17 mouse cellular contexts compared by ENCODE assay signal in genomic region chr10:91080540-91080939, GRCm38 (mm10). TPM values are rescaled to one million over a fixed set of nuclear protein-coding genes. Genes with fewer than 3 reads are reported as not detected.
DNase-seq lines count a peak whose midpoint lies in the region; ATAC-seq and TF ChIP-seq lines count a peak whose summit lies in the region.
"Had no signal": no experiment of that assay in that cellular context is flagged by ENCODE, and none has a peak within 500 bp of the region (broad histone marks: within the 10 kb centered on the region; RNA-seq: fewer than 3 reads in every experiment).

No protein-coding gene starts in this region.

- no peak overlapping the region for H3K9ac ChIP-seq in heart, postnatal 0 days (replicated peaks; ENCODE audit: low read depth, low read length)
- no peak overlapping the region for H3K9ac ChIP-seq in embryonic facial prominence, embryonic 15.5 days
- H3K9ac ChIP-seq: neural tube, embryonic 13.5 days had no signal

- no peak overlapping the region for H3K27ac ChIP-seq in heart, postnatal 0 days (ENCODE audit: low read depth)
- no peak overlapping the region for H3K27ac ChIP-seq in embryonic facial prominence, embryonic 15.5 days (replicated peaks)
- H3K27ac ChIP-seq: neural tube, embryonic 13.5 days had no signal

- WGBS in heart, postnatal 0 days = 64% methylated on average over 5 of the region's 5 CpGs
- WGBS in embryonic facial prominence, embryonic 15.5 days = 81% methylated on average over 5 of the region's 5 CpGs

- peak overlapping the region; percentile 3; the same call in 1 of the 2 replicates for H3K4me3 ChIP-seq in heart, postnatal 0 days (ENCODE audit: low read depth, low read length)
- H3K4me3 ChIP-seq in megakaryocyte, embryonic 14.5 days (replicated peaks) = peak overlapping the region; percentile 81
- H3K4me3 ChIP-seq in embryonic facial prominence, embryonic 15.5 days (replicated peaks) = no peak overlapping the region
- H3K4me3 ChIP-seq: neural tube, embryonic 13.5 days had no signal

- TF ChIP-seq EP300 in heart, postnatal 0 days (IDR thresholded peaks at IDR 0.05; ENCODE audit: low read depth) = no peak

- H3K4me2 ChIP-seq in heart, postnatal 0 days (ENCODE audit: low read depth, low read length) = peak overlapping the region; percentile 21; the same call in 1 of the 2 replicates
- 0 out of 2 replicates have a peak overlapping the region, but pooled peaks have one; percentile 21 for H3K4me2 ChIP-seq in embryonic facial prominence, embryonic 15.5 days (replicated peaks)

- no peaks in the 10 kb centered on the region for H3K27me3 ChIP-seq in heart, postnatal 0 days (ENCODE audit: control insufficient read depth, insufficient read depth, low read length)
- H3K27me3 ChIP-seq in megakaryocyte, embryonic 14.5 days (replicated peaks) = no peaks in the 10 kb centered on the region
- no peaks in the 10 kb centered on the region for H3K27me3 ChIP-seq in embryonic facial prominence, embryonic 15.5 days
- H3K27me3 ChIP-seq: neural tube, embryonic 13.5 days had no signal

- DNase-seq in heart, postnatal 0 days (ENCODE audit: low spot score) = no peak
- no peak for DNase-seq in heart, adult 18-20 months
- DNase-seq in right cerebral cortex, postnatal 4 days = no peak
- DNase-seq: adrenal gland, adult 2 months; cerebellum, postnatal 36 days; gastrocnemius, postnatal 10 days; layer of hippocampus, postnatal 36 days; left cerebral cortex, postnatal 4 days; lung, postnatal 14 days; thymus, postnatal 14 days had no signal

- TF ChIP-seq CTCF in heart, postnatal 0 days (IDR thresholded peaks at IDR 0.05; ENCODE audit: low read depth) = no peak

- no peak for ATAC-seq in heart, postnatal 0 days (ENCODE audit: insufficient read depth, low read depth)
- ATAC-seq in megakaryocyte, adult 5-6 weeks (ENCODE audit: poor library complexity, severe bottlenecking) = no peak
- ATAC-seq in embryonic facial prominence, embryonic 15.5 days (ENCODE audit: insufficient number of reproducible peaks, low FRiP score, low TSS enrichment, low read depth) = no peak
- no peak for ATAC-seq in megakaryocyte-erythroid progenitor cell, adult 5-6 weeks (replicated peaks; ENCODE audit: low FRiP score, low TSS enrichment, poor library complexity, severe bottlenecking)
- ATAC-seq: forebrain, embryonic 16.5 days; midbrain, embryonic 16.5 days had no signal

- peaks cover 35% of the 10 kb centered on the region for H3K36me3 ChIP-seq in heart, postnatal 0 days (replicated peaks; ENCODE audit: control insufficient read depth, insufficient read depth, low read length)
- peaks cover 45% of the 10 kb centered on the region for H3K36me3 ChIP-seq in megakaryocyte, embryonic 14.5 days (replicated peaks; ENCODE audit: low read length)
- peaks cover 23% of the 10 kb centered on the region for H3K36me3 ChIP-seq in embryonic facial prominence, embryonic 15.5 days

- H3K4me1 ChIP-seq in heart, postnatal 0 days (ENCODE audit: control insufficient read depth, insufficient read depth) = peaks cover 7% of the 10 kb centered on the region; the same call in 1 of the 2 replicates
- peaks cover 33% of the 10 kb centered on the region for H3K4me1 ChIP-seq in megakaryocyte, embryonic 14.5 days
- H3K4me1 ChIP-seq in embryonic facial prominence, embryonic 15.5 days = peaks cover 10% of the 10 kb centered on the region; the same call in 1 of the 2 replicates

- H3K9me3 ChIP-seq in heart, postnatal 0 days (replicated peaks; ENCODE audit: control insufficient read depth, low read length) = no peaks in the 10 kb centered on the region
- no peaks in the 10 kb centered on the region for H3K9me3 ChIP-seq in megakaryocyte, embryonic 14.5 days
- H3K9me3 ChIP-seq in embryonic facial prominence, embryonic 15.5 days (replicated peaks) = no peaks in the 10 kb centered on the region
- H3K9me3 ChIP-seq: neural tube, embryonic 13.5 days had no signal

RNA-seq across cellular contexts. Expression of gene Apaf1, which starts 2.0 kb away (rescaled TPM):
- total RNA-seq in heart, postnatal 0 days (2014; rRNA removed; ENCODE audit: low replicate concordance) = 21.8 and 31.7 TPM in 2 replicates
- polyA plus RNA-seq in heart, postnatal 0 days (2015; fragmentation: Nextera tagmentation; extraction: Ambion mirVana) = 5.1 and 6.2 TPM in 2 replicates
- 1 to 10 TPM; 5.6 to 6.5 TPM for total RNA-seq in heart, adult 18-20 months (2021)
- polyA plus RNA-seq in megakaryocyte, embryonic 14.5 days (2012; ENCODE audit: insufficient read depth, low replicate concordance) = 2.9 and 5.1 TPM in 2 replicates
- 139 and 147 TPM in 2 replicates for total RNA-seq in megakaryocyte, adult 5-6 weeks (2015)
- total RNA-seq in megakaryocyte, adult 5-6 weeks (2017) = 70.8 and 73.6 TPM in 2 replicates
- polyA plus RNA-seq in embryonic facial prominence, embryonic 15.5 days (2015; fragmentation: Nextera tagmentation; extraction: Ambion mirVana) = 22.1 and 24.2 TPM in 2 replicates
- total RNA-seq in megakaryocyte-erythroid progenitor cell, adult 5-6 weeks (2014; fragmentation: Nextera tagmentation) = 37.1 and 44.9 TPM in 2 replicates
- 20.9 and 24.3 TPM in 2 replicates for total RNA-seq in megakaryocyte-erythroid progenitor cell, adult 5-6 weeks (2017)

RNA-seq across cellular contexts. Expression of gene Ikbip, which starts 2.2 kb away (rescaled TPM):
- total RNA-seq in heart, postnatal 0 days (2014; rRNA removed; ENCODE audit: low replicate concordance) = 21.1 and 28.6 TPM in 2 replicates
- polyA plus RNA-seq in heart, postnatal 0 days (2015; fragmentation: Nextera tagmentation; extraction: Ambion mirVana) = 31.0 and 31.9 TPM in 2 replicates
- total RNA-seq in heart, adult 18-20 months (2021) = 10 to 100 TPM; 18.4 to 20.9 TPM
- 5.3 and 7.9 TPM in 2 replicates for polyA plus RNA-seq in megakaryocyte, embryonic 14.5 days (2012; ENCODE audit: insufficient read depth, low replicate concordance)
- total RNA-seq in megakaryocyte, adult 5-6 weeks (2015) = 8.1 and 15.4 TPM in 2 replicates
- 15.0 and 26.5 TPM in 2 replicates for total RNA-seq in megakaryocyte, adult 5-6 weeks (2017)
- polyA plus RNA-seq in embryonic facial prominence, embryonic 15.5 days (2015; fragmentation: Nextera tagmentation; extraction: Ambion mirVana) = 70.4 and 75.4 TPM in 2 replicates
- total RNA-seq in megakaryocyte-erythroid progenitor cell, adult 5-6 weeks (2014; fragmentation: Nextera tagmentation) = 11.6 and 16.3 TPM in 2 replicates
- total RNA-seq in megakaryocyte-erythroid progenitor cell, adult 5-6 weeks (2017) = 17.2 and 38.2 TPM in 2 replicates

RNA-seq across cellular contexts. Expression of gene Slc25a3, which starts 43.3 kb away (rescaled TPM):
- 1,527 and 1,847 TPM in 2 replicates for total RNA-seq in heart, postnatal 0 days (2014; rRNA removed; ENCODE audit: low replicate concordance)
- 2,043 and 2,050 TPM in 2 replicates for polyA plus RNA-seq in heart, postnatal 0 days (2015; fragmentation: Nextera tagmentation; extraction: Ambion mirVana)
- 1,000 to 10,000 TPM; 2,644 to 2,919 TPM for total RNA-seq in heart, adult 18-20 months (2021)
- polyA plus RNA-seq in megakaryocyte, embryonic 14.5 days (2012; ENCODE audit: insufficient read depth, low replicate concordance) = 253 and 281 TPM in 2 replicates
- 402 and 461 TPM in 2 replicates for total RNA-seq in megakaryocyte, adult 5-6 weeks (2015)
- total RNA-seq in megakaryocyte, adult 5-6 weeks (2017) = 143 and 163 TPM in 2 replicates
- polyA plus RNA-seq in embryonic facial prominence, embryonic 15.5 days (2015; fragmentation: Nextera tagmentation; extraction: Ambion mirVana) = 417 and 423 TPM in 2 replicates
- total RNA-seq in megakaryocyte-erythroid progenitor cell, adult 5-6 weeks (2014; fragmentation: Nextera tagmentation) = 582 and 663 TPM in 2 replicates
- 247 and 338 TPM in 2 replicates for total RNA-seq in megakaryocyte-erythroid progenitor cell, adult 5-6 weeks (2017)
